Mouse (Mus musculus) NIH3T3 (cell line): ENCODE measurements around the gene Cdc42se2.

Source experiments
- DNase-seq: peaks from one replicate; pipeline ENCODE4 v3.0.0-alpha.2; 2012; ENCODE audit warnings: low read depth

Cdc42se2 gene

DNA sequence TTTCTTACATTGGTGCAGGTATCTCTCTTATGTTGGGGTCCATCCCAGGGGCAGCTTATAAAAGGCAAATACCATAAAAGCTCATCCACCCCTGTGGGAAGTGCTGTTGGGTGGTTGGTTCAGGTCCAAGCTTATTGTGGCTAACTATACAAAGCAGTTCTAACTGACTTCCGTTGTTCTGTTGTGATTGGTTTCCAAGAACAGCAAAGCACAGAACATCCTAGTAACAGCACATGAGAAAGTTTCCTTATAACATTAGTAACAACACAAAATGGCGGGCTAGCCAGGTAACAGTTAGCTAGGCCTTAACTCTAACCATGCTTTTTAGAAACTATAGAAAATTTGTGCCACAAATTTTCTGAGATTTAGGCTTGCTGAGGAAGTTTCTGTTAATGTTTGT, 79.3 kb downstream of the Cdc42se2 start:
- DNase-seq = no peak

DNA sequence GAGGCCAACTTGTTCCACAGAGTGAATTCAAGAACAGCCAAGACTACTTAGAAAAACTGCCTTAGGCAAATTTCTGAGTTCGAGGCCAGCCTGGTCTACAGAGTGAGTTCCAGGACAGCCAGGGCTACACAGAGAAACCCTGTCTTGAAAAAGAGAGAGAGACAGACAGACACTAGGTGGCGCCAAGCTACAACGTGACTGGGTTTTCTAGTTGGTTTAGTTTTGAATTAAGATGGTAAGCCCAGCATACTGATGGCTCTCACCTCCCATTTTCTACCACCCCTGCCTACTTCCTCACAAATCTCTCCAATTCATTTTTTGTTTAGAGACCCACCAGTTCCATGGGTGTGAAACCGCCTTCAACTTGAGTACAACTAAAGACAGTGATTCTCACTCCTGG, 84.2 kb downstream of the Cdc42se2 start:
- DNase-seq = peak; percentile 85

DNA sequence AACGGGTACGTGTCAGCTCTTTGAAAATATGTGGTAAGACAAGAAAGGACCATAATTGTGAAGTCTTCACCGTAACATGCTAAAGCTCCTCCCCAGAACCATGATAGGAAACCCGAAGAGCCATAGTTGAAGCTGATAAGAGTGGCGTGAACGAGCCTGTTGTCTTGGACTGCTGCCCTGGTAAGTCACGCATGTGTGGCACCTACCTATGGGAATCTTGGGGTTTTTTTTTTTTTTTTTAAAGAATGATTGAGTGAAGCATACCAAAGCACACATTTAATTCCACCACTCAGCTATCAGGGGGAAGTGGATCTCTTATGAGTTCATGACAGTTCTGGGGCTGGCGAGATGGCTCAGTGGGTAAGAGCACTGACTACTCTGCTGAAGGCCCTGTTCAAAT, 85.6 kb downstream of the Cdc42se2 start:
- no peak for DNase-seq

DNA sequence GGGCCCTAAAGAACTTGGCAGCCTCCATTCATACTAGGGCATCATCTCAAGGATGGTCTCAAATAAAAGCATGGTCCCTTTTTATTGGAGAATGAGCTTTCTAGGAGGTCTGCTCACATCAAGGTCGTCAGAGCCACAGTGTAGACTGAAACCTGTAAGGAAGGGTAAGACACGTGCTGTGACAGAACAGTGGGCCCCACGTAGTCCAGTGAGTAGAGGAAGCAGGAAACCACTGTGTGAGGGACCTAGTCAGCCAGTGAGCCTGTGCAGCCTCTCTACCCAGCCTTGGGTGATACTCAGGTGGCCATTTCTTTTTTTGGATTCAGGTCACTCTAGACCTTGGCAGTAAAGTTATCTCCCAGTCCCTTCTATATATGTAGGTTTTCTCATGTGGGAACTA, 87.5 kb downstream of the Cdc42se2 start:
- no peak for DNase-seq

DNA sequence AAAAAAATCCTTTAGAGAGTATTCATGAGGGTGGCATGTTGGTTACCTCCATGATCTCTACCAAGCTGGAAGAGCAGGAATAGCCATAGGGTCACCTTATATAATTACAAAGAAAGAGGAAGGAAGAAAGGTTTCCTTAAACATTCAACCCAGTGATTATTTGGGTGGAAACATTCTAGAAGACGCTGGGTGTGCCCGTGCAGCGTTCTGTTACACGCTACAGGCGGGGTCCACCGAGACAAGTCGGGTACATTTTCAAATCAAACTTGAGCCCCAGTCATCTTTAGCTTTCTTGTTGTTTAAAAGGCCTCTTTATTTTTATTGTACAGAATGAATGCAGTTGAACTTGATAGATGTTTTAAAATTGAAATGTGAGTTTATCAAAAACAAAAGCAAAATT, 88.8 kb downstream of the Cdc42se2 start:
- DNase-seq = no peak

DNA sequence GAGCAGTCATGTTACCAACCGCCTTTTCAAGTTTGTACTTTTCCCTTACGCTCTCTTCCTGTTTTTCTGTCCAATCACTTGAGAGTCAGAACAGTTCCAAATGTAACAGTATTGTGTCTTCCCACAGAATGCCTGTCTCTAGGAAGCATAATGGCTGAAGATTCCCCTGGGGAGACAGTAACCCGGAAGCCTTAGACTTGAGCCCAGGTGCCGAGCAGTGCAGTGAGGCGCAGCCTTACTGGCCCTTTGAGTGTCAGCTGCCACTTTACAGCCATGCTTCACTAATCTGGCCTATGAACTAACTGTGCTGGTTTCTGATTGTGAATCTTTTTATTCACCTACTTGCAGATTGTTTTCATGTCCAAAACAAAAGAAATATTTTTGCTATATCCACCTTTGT, 89.9 kb downstream of the Cdc42se2 start:
- DNase-seq = no peak

DNA sequence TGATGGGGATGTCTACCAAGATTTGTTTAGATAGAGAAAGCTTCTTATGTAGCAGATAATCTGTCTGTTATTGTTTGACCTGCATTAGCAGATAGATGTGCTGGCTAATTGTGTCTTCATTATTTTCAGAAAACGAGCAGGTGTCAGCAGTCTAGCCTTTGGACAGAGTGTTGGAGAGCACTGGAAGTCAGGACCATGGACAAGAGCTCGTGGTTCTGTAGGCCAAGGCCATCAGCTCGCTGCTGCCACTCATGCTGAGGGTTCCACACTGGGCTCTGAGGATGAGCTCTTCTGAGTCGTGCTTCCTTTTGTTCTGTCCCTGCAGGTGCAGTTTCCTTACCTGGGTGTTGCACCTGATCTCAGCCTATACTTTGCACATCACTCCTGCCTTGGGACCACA, 91.5 kb downstream of the Cdc42se2 start:
- DNase-seq = peak; percentile 55

DNA sequence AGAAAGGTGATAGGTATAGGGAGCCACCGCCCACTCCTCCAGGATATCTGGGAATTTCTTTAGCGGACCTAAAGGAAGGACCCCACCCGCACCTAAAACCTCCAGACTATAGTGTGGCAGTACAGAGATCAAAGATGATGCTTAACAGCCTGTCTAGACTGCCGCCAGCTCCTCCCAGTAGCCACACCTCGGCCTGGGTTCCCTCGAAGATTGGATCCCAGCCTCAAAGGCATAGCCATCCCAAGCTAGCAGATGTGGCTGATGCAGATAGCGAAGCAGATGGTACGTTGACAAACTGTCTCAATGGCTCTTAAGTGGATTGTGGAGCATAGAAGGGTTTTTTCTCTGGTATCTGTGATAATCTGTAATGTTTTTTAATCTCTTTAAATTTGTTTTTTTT, 93.2 kb downstream of the Cdc42se2 start:
- no peak for DNase-seq

DNA sequence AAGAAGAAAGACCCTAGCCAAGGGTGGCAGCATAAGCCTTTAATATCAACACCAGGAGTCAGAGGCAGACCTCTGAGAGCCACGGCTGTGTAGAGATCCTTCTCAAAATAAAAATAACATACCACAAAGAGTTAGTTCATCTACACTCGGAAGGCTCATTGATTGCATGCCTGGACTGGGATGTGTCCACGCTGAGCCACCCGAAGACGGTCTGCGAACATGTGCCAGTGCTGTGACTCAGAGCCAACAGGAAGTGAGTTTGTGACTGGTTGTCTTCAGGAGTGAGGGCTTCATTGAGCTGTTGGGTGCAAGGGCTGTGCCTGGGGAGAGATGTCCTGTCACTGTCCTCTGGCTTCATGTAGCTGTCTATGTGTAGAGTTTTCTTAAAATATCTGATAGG, 93.8 kb downstream of the Cdc42se2 start:
- peak; percentile 18 for DNase-seq

DNA sequence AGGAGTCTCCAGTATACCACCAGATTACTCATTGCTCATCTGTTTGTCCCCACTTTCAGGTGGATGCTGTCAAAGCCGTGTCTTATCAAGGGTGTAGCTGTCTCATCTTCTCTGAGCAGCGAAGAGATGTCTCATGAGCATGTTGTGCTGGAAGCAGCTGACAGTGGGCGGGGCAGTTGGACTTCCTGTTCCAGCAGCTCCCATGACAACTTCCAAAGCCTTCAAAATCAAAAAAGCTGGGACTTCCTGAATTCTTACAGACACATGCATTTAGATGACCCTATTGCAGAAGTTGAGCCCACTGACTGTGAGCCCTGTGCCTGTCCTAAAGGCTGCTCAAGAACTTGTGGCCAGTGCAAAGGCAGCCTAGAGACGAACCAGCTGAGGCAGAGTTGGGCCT, 96.3 kb downstream of the Cdc42se2 start:
- DNase-seq = no peak

DNA sequence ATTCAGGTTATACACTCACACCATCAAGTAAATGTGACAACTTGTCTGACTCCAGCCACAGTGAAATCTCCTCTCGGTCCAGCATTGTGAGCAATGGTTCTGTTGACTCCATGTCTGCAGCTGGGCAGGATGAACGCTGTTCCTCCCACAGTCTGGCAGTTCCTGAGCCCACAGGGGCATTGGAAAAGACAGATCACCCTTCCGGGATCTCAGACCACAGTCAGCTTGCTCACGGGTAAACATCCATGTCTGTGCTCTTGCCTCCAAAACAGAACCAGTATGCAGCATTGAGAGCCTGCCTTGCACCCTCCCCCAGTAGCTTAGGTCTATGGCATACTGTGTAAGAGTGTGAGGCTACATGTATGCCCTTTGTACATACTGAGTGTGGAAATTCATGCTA, 97.3 kb downstream of the Cdc42se2 start:
- no peak for DNase-seq

DNA sequence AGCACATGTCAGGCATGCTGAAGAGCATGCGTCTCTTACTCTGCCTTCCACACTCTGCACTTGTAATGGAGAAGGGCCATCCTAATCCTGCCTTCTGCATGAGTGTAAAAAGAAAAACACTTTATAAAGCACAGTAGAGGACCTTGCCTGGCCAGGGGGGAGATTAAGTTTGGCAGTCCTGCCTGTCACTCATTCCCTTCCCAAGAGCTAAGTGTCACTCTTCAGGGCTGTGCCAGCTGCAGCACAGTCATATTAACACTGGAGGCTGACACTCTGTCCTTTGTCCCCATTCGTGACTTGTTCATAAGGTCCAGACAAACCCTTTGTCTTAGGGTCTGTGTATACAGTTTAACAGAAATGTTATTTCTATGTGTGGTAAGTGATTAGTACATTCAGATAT, 102.6 kb downstream of the Cdc42se2 start:
- DNase-seq = no peak

DNA sequence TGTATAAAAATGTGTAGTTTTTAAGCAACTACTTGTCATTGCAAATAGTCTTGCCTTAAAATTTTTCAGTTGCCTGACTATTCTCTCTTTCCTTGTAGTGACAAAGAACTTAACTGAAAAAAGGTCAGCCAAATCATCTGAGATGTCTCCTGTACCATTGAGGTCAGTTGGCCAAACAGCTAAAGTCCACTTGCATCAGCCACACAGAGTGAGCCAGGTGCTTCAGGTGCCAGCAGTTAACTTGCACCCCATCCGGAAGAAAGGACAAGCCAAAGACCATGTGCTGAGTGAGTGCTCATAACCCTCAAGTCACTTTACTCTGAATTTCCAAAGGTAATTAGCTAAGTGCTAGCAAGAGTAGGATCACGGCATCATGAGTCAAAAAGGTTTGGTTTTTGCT, 108.3 kb downstream of the Cdc42se2 start:
- no peak for DNase-seq

DNA sequence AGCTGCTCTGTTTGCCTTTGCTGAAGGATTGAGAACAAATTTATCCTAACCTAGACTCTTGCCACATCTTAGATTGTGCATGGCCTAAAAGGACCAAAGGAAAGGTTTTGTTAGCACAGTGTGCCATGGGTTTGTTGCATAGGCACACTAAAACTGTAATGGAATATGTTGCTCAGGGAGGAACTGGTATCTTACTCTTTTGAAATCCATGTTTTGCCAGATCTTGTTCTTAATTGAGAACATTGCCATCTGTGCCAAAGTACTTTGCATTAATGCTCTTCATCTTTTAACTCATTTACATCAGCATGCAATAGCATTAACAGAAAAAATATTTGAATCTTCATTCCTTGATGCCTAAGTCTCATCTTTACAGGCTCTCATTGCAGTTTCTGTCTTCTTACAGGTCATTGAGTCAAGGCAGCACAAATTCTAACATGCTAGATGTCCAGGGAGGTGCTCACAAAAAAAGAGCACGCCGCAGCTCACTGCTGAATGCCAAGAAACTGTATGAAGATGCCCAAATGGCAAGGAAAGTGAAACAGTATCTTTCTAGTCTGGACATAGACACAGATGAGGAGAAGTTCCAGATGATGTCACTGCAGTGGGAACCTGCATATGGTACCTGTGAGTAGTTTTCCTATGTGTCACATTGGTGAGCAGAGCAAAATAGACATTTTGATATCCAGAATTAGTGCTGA, 111.5 kb downstream of the Cdc42se2 start:
- DNase-seq = no peak

DNA sequence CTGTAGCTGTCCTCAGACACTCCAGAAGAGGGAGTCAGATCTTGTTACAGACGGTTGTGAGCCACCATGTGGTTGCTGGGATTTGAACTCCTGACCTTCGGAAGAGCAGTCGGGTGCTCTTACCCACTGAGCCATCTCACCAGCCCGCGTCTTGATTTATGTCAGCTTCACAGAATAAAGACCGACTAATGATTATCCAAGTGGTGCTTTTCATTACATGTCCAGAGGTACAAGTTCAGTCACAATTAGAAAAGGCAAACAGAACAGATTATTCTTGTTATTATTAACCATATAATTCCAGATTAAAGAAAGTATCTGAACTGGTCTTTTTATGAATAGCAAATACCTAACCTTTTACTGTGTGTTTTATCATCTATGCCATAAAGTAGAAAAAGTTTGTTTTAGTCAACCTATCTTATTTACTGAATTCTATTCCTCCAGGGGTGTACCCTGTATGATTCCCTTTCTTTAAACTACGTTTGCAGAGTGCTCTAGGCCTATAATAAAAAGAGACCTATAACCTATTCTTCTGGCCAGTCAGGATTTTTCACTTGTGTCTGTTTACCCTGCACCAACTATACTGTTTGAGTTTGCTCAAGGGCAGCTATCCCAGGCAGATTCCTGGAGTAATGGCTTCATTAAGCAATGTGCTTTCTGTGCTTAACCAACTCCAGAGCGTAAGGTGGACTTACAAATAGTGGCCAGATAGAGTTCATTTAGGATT, 113.7 kb downstream of the Cdc42se2 start:
- no peak for DNase-seq
